ENCODE assay signal across 14 mouse cellular contexts in the genomic region with DNA sequence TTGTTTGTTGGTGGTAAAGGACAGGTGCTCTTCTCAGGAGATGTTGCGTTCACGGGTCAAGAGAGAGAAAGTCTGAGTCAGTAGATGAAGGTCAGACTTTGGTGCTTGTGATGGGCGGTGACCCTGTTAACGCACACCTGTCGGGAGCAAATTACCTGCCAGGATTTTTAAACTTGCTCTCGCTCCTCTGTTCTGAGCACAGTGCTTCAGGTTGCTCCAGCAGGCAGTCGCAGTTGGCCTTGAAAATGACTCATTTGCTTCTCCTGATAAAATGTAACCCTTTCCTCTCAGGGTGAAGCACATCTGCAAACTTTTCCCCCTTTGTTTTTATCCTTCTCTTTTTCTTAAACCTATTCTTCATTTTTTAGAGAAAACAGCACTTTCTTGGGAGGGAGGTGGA.
"Had no signal": no experiment of that assay in that cellular context is flagged by ENCODE, and none has a peak within 500 bp of the region (broad histone marks: within the 10 kb centered on the region; RNA-seq: fewer than 3 reads in every experiment).

No protein-coding gene starts in this region.

- H3K4me1 ChIP-seq: liver, embryonic 13.5 days had no signal

- H3K9me3 ChIP-seq: limb, embryonic 10.5 days; limb, embryonic 13.5 days; liver, embryonic 13.5 days had no signal

- H3K4me3 ChIP-seq: layer of hippocampus, adult 2 months; limb, embryonic 10.5 days; limb, embryonic 13.5 days; liver, embryonic 13.5 days had no signal

- H3K27ac ChIP-seq: kidney, postnatal 0 days; layer of hippocampus, adult 2 months; limb, embryonic 10.5 days; limb, embryonic 13.5 days; liver, embryonic 13.5 days had no signal

- H3K36me3 ChIP-seq: limb, embryonic 10.5 days; limb, embryonic 13.5 days; liver, embryonic 13.5 days had no signal

- H3K4me2 ChIP-seq: limb, embryonic 13.5 days; liver, embryonic 13.5 days; lung, embryonic 14.5 days; midbrain, embryonic 11.5 days had no signal

- H3K9ac ChIP-seq: limb, embryonic 13.5 days; liver, embryonic 13.5 days; lung, embryonic 14.5 days had no signal

- DNase-seq: kidney, postnatal 25 days; layer of hippocampus, adult 9-11 months; liver; liver, embryonic 13.5 days; lung, embryonic 14.5 days; lung, postnatal 10 days; lung, postnatal 4 days; midbrain, embryonic 14.5 days; thymus, postnatal 25 days had no signal

- H3K27me3 ChIP-seq: limb, embryonic 13.5 days; liver, embryonic 13.5 days had no signal
